Mouse (Mus musculus) naive thymus-derived CD4-positive, alpha-beta T cell, adult 2 months (primary cell): ENCODE results near the gene Ikbke.

Experiments used
- DNase-seq: peaks from one replicate; pipeline ENCODE4 v3.0.0-alpha.2; 2011; ENCODE audit warnings: low read depth

The Ikbke gene

GRCm38 (mm10) chr1:131279456-131279776 is at the start of gene Ikbke:
Ikbke (minus strand) TSS chr1:131279606.
- peak; percentile 45 for DNase-seq

- DNase-seq: peak; percentile 66
Measured at GRCm38 (mm10) chr1:131329093-131329492, 49.7 kb upstream of the Ikbke start.

- DNase-seq: no peak
Measured at GRCm38 (mm10) chr1:131327167-131327566, 47.8 kb upstream of the Ikbke start.

GRCm38 (mm10) chr1:131324816-131325463 is 45.5 kb upstream of the Ikbke start:
- peak; percentile 73 for DNase-seq

- no peak for DNase-seq
Measured at GRCm38 (mm10) chr1:131319598-131320330, 40.4 kb upstream of the Ikbke start.

- DNase-seq: no peak
Measured at GRCm38 (mm10) chr1:131318397-131318796, 39.0 kb upstream of the Ikbke start.

- no peak for DNase-seq
Measured at GRCm38 (mm10) chr1:131317625-131318024, 38.2 kb upstream of the Ikbke start.

- no peak for DNase-seq
Measured at GRCm38 (mm10) chr1:131311284-131311683, 31.9 kb upstream of the Ikbke start.

GRCm38 (mm10) chr1:131310237-131310818 is 30.9 kb upstream of the Ikbke start:
- no peak for DNase-seq

GRCm38 (mm10) chr1:131300750-131301149 is 21.3 kb upstream of the Ikbke start:
- DNase-seq: no peak

GRCm38 (mm10) chr1:131299788-131300187 is 20.4 kb upstream of the Ikbke start:
- DNase-seq: no peak

- DNase-seq: no peak
Measured at GRCm38 (mm10) chr1:131299240-131299639, 19.8 kb upstream of the Ikbke start.

- no peak for DNase-seq
Measured at GRCm38 (mm10) chr1:131298171-131298570, 18.8 kb upstream of the Ikbke start.

GRCm38 (mm10) chr1:131296726-131297125 is 17.3 kb upstream of the Ikbke start:
- no peak for DNase-seq

GRCm38 (mm10) chr1:131295200-131295599 is 15.8 kb upstream of the Ikbke start:
- no peak for DNase-seq

- DNase-seq: no peak
Measured at GRCm38 (mm10) chr1:131293922-131294250, 14.5 kb upstream of the Ikbke start.

GRCm38 (mm10) chr1:131293221-131293921 is 14.0 kb upstream of the Ikbke start:
- no peak for DNase-seq

- DNase-seq: peak; percentile 87
Measured at GRCm38 (mm10) chr1:131290648-131291047, 11.2 kb upstream of the Ikbke start.

- no peak for DNase-seq
Measured at GRCm38 (mm10) chr1:131288938-131289337, 9.5 kb upstream of the Ikbke start.

GRCm38 (mm10) chr1:131287267-131287666 is 7.9 kb upstream of the Ikbke start:
- no peak for DNase-seq

GRCm38 (mm10) chr1:131286803-131287202 is 7.4 kb upstream of the Ikbke start:
- DNase-seq: no peak

GRCm38 (mm10) chr1:131284616-131285015 is 5.2 kb upstream of the Ikbke start:
- DNase-seq: no peak

GRCm38 (mm10) chr1:131284167-131284566 is 4.8 kb upstream of the Ikbke start:
- DNase-seq: no peak
